Mouse (Mus musculus) kidney, adult 2 months (tissue): ENCODE measurements around the gene Aspscr1. TPM values are rescaled to one million over a fixed set of nuclear protein-coding genes. Genes with fewer than 3 reads are reported as not detected.
"Not testable (repeated sequence)": the region's sequence is repeated elsewhere in the genome, so short reads cannot be mapped to it uniquely, and the experiment has no call there.

Source experiments
- DNase-seq: peaks from one replicate; pipeline ENCODE4 v3.0.0; 2021
- H3K27ac ChIP-seq: fragments of 200-500 bp; 2 replicates; pipeline ENCODE4 v1.5.1; 2012; ENCODE audit warnings: low read depth, low read length, control low read depth, inconsistent platforms; ENCODE audit not compliant: insufficient read depth
- H3K27me3 ChIP-seq: fragments of 200-500 bp; replicated peaks from 2 replicates; pipeline ENCODE4 v1.6.1; 2012; ENCODE audit warnings: mild to moderate bottlenecking, moderate library complexity, low read length, inconsistent platforms; ENCODE audit not compliant: control insufficient read depth, insufficient read depth
- H3K36me3 ChIP-seq: fragments of 200-500 bp; 2 replicates; pipeline ENCODE4 v1.6.1; 2012; ENCODE audit warnings: mild to moderate bottlenecking, moderate library complexity, low read length, inconsistent platforms; ENCODE audit not compliant: control insufficient read depth, insufficient read depth
- H3K4me1 ChIP-seq: fragments of 200-500 bp; 2 replicates; pipeline ENCODE4 v1.6.1; 2011; ENCODE audit warnings: low read length; ENCODE audit not compliant: control insufficient read depth, insufficient read depth
- H3K4me3 ChIP-seq: fragments of 200-500 bp; 2 replicates; pipeline ENCODE4 v1.5.1; 2011; ENCODE audit warnings: mild to moderate bottlenecking, low read depth, low read length, control low read depth; ENCODE audit not compliant: insufficient read depth
- CTCF ChIP-seq: fragments of 200-500 bp; conservative IDR thresholded peaks from 2 replicates; pipeline ENCODE4 v1.5.1; 2011; ENCODE audit warnings: low read depth, mild to moderate bottlenecking, control low read depth, low read length, moderate library complexity, mixed read lengths; ENCODE audit not compliant: insufficient read depth, insufficient read length
- POLR2A ChIP-seq: fragments of 200-500 bp; IDR thresholded peaks from one replicate; pipeline ENCODE4 v1.6.1; 2011; ENCODE audit warnings: low read depth, low read length, control low read depth
- WGBS: fragments of 180-500 bp; shearing (Covaris S2); methylation state at CpG from one replicate; pipeline ENCODE4 v1.1.7; 2018; 5-methylcytosine and 5-hydroxymethylcytosine counted together
- polyA plus RNA-seq: library from polyadenylated mRNA; depleted of rRNA; stranded (reverse); fragments of >200 nt; gene quantifications from 2 replicates; pipeline ENCODE4 v1.2.3, GENCODE M21; 2012

Gene Aspscr1
- polyA plus RNA-seq, 1 experiment: 105 TPM

DNA sequence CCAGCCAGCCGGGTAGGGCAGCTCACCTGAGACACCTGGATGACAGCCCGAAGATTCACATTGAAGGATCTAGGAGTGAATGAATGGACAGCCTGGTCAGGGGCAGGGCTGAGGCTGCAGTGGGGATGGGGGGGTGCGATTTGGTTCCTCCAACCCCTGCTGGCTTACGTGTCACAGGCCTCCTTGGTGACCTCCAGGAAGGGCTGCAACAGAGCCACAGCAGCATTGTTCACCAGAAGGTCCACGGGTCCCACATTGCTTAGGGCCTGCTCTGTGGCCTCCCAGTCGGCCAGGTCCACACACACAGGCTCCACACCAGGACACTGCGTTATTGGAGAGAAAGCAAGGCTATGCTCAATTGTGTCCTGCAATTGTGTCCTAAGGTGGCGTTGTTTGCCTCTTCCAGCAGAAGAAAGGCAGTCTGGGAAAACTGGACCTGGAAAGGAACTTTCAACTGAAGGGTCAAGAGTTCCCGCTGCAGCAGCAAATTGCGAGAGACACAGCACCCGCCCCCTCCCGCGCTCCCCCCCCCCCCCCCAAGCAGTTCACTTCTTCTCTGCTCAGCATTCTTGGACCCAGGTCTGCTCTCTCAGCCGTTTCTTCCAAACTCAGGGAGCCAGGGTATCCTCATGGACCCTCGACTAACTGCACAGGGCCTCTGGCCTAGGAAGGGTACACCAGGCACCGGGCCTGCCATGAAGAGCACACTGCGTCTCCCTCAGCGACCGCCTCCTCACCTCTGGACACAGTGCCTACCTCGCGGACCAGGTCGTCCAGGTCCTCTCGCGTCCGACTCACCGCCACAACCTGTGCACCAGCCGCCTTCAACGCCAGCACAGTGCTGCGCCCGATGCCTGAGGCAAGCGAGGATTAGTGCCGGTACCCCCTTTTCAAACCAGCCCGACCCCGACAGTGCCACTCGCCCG lies 53.7 kb downstream of the Aspscr1 start:
- TF ChIP-seq CTCF: 0 out of 2 replicates have a peak, but pooled peaks have one; percentile 23
- TF ChIP-seq POLR2A: no peak
- Histone ChIP-seq H3K27me3 (no peaks in the 10 kb centered on the region), H3K27ac (peak overlapping the region; percentile 88), H3K36me3 (peaks cover 2% of the 10 kb centered on the region; the same call in 1 of the 2 replicates), H3K4me1 (peaks cover 11% of the 10 kb centered on the region; the same call in 1 of the 2 replicates), H3K4me3 (peak overlapping the region; percentile 71)
- DNase-seq: peak; percentile 82
- 13% methylated on average over 36 of the region's 36 CpGs for whole genome bisulfite sequencing

DNA sequence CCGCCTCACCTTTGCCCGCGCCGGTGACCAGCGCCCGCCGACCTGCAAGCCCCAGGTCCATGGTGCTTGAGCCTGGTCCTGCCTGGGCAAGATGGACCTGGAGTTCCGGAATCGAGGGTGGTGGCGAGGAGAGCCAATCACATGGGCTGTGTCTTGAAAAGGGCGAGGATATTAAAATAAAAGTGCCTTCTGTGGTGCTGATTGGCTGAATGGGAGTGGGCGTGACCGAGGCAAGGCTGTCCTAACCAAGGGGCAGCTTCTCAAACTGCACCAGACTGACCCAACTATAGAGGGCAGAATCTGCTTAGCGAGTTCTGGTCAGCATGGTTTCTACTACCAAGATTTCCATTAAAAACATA lies 54.4 kb downstream of the Aspscr1 start, which contains the start of gene Dcxr:
Gene Dcxr, minus strand, starts transcription at position 113 of the 359 bp plus-strand sequence.
- WGBS: under 1% methylated on average over 14 of the region's 14 CpGs
- peak within 1 kb of the TSS; percentile 71 for H3K4me3 ChIP-seq
- peak within 1 kb of the TSS; percentile 88 for H3K27ac ChIP-seq
- H3K36me3 ChIP-seq: peaks cover 2% of the 10 kb centered on the region; the same call in 1 of the 2 replicates
- H3K4me1 ChIP-seq: peaks cover 7% of the 10 kb centered on the region; the same call in 1 of the 2 replicates
- TF ChIP-seq POLR2A (peak; percentile 88), CTCF (peak; percentile 70)
- no peaks in the 10 kb centered on the region for H3K27me3 ChIP-seq
- peak; percentile 99 for DNase-seq

DNA sequence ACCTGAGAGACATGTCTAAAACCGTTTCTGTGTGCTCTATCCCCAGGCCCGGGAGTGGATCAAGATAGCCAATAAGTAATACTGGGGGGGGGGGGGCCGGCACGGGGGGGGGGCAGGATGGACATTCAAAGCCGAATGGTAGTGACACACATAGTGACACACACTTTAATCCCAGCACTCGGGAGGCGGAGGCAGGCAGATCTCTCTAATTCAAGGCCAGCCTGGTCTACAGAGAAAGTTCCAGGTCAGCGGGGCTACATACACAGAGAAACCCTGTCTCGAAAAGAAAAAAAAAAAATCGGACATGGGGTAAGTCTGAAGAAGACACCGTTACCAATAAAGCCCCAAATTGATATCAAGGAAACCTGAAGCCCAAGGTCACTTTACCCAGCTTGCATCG lies 54.8 kb downstream of the Aspscr1 start:
- 46% methylated on average over 12 of the region's 12 CpGs for WGBS
- no peaks in the 10 kb centered on the region for H3K27me3 ChIP-seq
- H3K4me3 ChIP-seq: no peak overlapping the region
- peaks cover 5% of the 10 kb centered on the region; the same call in 1 of the 2 replicates for H3K4me1 ChIP-seq
- DNase-seq: no peak
- H3K27ac ChIP-seq: no peak overlapping the region
- TF ChIP-seq POLR2A (no peak), CTCF (no peak)
- H3K36me3 ChIP-seq: peaks cover 2% of the 10 kb centered on the region; the same call in 1 of the 2 replicates

DNA sequence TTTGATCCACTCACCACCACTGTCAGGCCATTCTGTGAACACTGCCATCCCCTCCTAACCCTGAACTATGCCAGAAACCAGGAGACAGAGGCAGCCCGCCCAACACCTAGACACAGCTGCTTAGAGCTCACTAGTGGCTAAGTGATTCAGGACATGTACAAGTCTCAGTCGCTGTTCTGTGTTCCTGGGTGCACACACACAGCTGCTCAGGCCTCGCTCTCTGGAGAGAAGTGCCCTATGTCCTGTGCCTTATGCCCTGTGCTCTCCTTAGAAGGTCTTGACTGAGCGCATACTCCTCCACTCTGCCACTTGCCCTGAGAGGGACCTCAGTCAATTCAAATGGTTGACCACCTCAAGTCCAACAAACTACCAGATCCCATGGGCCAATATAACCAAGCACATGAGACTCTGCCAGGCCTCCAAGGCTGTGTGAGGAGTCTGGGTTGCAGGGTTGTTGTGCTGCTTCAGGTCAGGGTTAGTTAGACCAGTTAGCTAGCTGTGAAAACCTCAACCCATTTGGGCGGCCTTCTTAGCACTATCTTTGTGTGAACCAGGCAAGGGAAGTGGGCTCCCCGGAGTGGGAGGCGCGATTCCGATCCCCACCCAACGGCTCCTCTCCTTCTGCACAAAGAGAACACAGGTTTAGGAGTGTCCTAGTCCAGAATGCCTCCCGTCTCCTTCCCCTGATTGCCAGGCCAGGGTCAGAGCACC lies 55.9 kb downstream of the Aspscr1 start:
- Histone ChIP-seq H3K27ac (no peak overlapping the region), H3K27me3 (no peaks in the 10 kb centered on the region), H3K4me3 (no peak overlapping the region), H3K4me1 (peaks cover 8% of the 10 kb centered on the region; the same call in 1 of the 2 replicates), H3K36me3 (peaks cover 2% of the 10 kb centered on the region; the same call in 1 of the 2 replicates)
- TF ChIP-seq CTCF (no peak), POLR2A (no peak)
- WGBS: 86% methylated on average over 11 of the region's 11 CpGs
- DNase-seq: no peak

DNA sequence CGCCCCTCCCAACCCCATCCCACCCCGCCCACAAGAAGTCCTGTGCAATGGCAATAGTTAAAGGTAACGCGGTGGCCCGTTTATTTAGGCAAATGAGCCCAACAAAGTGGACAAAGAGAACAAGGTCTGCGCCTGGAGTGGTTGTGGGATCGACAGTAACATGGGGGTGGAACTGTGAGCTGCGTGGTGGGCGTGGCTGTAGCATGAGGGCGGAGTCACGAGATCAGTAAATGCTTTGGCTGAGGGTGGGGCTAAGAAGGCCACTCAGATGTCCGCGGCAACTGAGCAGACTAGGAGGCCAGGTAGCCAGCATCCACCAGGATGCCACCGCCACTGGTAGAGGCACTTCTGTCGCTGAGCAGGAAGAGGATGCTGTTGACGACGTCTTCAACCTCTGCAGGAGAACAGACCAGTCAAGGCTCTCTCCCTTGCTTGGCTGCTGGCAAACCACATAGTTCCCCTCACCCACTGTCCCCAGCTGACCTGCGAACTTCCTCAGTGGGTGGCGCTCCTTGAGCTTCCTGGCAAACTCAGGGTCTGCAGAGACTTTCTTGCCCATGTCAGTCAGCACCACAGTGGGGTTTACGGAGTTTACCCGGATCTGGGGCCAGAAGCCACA lies 56.8 kb downstream of the Aspscr1 start:
- not testable (repeated sequence) for H3K4me3 ChIP-seq, H3K27me3 ChIP-seq, H3K4me1 ChIP-seq, H3K27ac ChIP-seq, H3K36me3 ChIP-seq
- WGBS: 10% methylated on average over 18 of the region's 21 CpGs
- DNase-seq: peak; percentile 67

DNA sequence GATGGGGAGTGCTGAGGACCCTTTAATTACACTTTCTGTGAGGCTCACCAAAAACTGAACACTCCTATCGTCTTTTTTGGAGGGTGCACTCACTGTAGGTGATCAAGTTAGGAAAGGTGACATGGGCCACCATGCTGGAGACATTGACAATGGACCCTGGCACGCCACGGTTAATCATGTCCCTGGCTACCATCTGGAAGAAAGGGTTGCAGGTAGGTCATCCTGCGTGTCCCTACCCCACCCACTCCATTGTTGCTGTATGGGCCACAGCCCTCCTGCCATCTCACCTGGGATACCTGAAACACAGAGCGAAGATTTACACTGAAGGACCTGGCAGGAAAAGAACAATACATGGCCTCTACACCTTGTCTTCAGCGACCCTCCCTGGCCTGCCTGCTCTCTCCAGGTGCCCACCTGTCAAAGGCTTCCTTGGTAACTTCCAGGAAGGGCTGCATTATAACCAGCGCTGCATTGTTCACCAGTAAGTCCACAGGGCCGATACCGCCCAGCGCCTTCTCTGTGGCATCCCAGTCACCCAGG lies 57.6 kb downstream of the Aspscr1 start:
- Histone ChIP-seq H3K27ac (no peak overlapping the region), H3K4me1 (peaks cover 8% of the 10 kb centered on the region; the same call in 1 of the 2 replicates), H3K4me3 (no peak overlapping the region), H3K27me3 (no peaks in the 10 kb centered on the region), H3K36me3 (peaks cover 2% of the 10 kb centered on the region; the same call in 1 of the 2 replicates)
- 95% methylated on average over 10 of the region's 10 CpGs for WGBS
- no peak for DNase-seq
- TF ChIP-seq CTCF (no peak), POLR2A (no peak)
